Mouse (Mus musculus) cerebellum, adult 2 months (tissue): Measurements from ENCODE around the gene Gm5916. TPM values are rescaled to one million over a fixed set of nuclear protein-coding genes. Genes with fewer than 3 reads are reported as not detected.

Experiments
- DNase-seq, 2 experiments: peaks; one replicate each; pipeline ENCODE4 v3.0.0; 2021
- H3K27ac ChIP-seq: fragments of 200-500 bp; 2 replicates; pipeline ENCODE4 v1.5.1; 2012; ENCODE audit warnings: low read length, control low read depth, inconsistent platforms; ENCODE audit not compliant: insufficient read depth
- H3K27me3 ChIP-seq: fragments of 200-500 bp; 2 replicates; pipeline ENCODE4 v1.6.1; 2012; ENCODE audit warnings: inconsistent platforms, mild to moderate bottlenecking, low read length, moderate library complexity; ENCODE audit not compliant: control insufficient read depth, insufficient read depth
- H3K4me1 ChIP-seq: fragments of 200-500 bp; 2 replicates; pipeline ENCODE4 v1.6.1; 2011; ENCODE audit warnings: low read length; ENCODE audit not compliant: control insufficient read depth, insufficient read depth
- H3K4me3 ChIP-seq: fragments of 200-500 bp; replicated peaks from 2 replicates; pipeline ENCODE3; 2011; ENCODE audit warnings: mild to moderate bottlenecking, low read depth, low read length, control low read depth; ENCODE audit not compliant: insufficient read depth
- CTCF ChIP-seq: fragments of 200-500 bp; IDR thresholded peaks from 2 replicates; pipeline ENCODE4 v1.5.1; 2011; ENCODE audit warnings: low read depth, mild to moderate bottlenecking, control low read depth, low read length, moderate library complexity, borderline replicate concordance; ENCODE audit not compliant: insufficient read depth
- POLR2A ChIP-seq: fragments of 200-500 bp; IDR thresholded peaks from 2 replicates; pipeline ENCODE4 v1.6.1; 2011; ENCODE audit warnings: low read length, control low read depth, borderline replicate concordance; ENCODE audit not compliant: insufficient read depth
- WGBS: fragments of 180-500 bp; shearing (Covaris S2); methylation state at CpG from one replicate; pipeline ENCODE4 v1.1.7; 2018; 5-methylcytosine and 5-hydroxymethylcytosine counted together
- polyA plus RNA-seq: library from polyadenylated mRNA; depleted of rRNA; stranded (reverse); fragments of >200 nt; gene quantifications from 2 replicates; pipeline ENCODE4 v1.2.3, GENCODE M21; 2012; rRNA removed

The Gm5916 gene
- polyA plus RNA-seq: not detected in 2 replicates

GRCm38 (mm10) chr9:36128679-36129078 is at the start of gene Gm5916:
Gene Gm5916, minus strand, starts transcription at chr9:36128779.
- no peaks in the 10 kb centered on the region for H3K27me3 ChIP-seq

More at GRCm38 (mm10) chr9:36128679-36129078, at the start of gene Gm5916:
- DNase-seq: no peak
- 72% methylated on average over 1 of the region's 1 CpGs for WGBS
- TF ChIP-seq POLR2A: no peak
- no peak for TF ChIP-seq CTCF
- H3K4me3 ChIP-seq: no peak within 1 kb of the TSS
- no peaks in the 10 kb centered on the region for H3K4me1 ChIP-seq
- H3K27ac ChIP-seq: no peak within 1 kb of the TSS

Other genes with a start within 250 kb of the Gm5916 start
- not detected in 2 replicates for gene 9230113P08Rik, start 220.4 kb downstream of the Gm5916 start, polyA plus RNA-seq